Mouse (Mus musculus) heart, adult 2 months (tissue): ENCODE data around the gene Pelp1.
"Not testable (repeated sequence)": the region's sequence is repeated elsewhere in the genome, so short reads cannot be mapped to it uniquely, and the experiment has no call there.

Experiments
- CTCF ChIP-seq: fragments of 200-600 bp; IDR thresholded peaks from 2 replicates; pipeline ENCODE4 v1.8.1; 2022; ENCODE audit warnings: antibody characterized with exemption, mild to moderate bottlenecking, moderate library complexity
- POLR2A ChIP-seq: fragments of 200-500 bp; IDR thresholded peaks from 2 replicates; pipeline ENCODE4 v1.6.1; 2011; ENCODE audit warnings: mild to moderate bottlenecking, low read depth, low read length, control low read depth; ENCODE audit not compliant: insufficient read depth

DNA sequence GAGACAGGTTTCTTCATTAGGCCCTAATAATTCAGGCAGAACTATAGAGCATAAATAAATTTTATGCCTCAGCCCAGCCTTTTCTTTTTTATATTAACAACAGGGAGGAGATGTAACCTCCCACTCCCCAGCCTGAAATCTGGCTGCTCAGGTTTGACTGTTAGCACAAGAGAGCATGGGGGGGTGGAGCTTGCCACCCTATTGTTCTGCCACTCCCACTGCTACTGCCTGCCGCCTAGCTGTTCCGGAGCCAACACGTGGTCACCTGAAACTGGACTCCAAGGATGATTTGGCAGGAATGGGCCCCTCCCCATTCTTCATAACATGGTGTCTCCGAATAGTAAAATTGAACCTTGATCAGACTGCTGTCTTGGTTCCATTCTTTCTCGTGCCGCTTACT lies 42.1 kb downstream of the Pelp1 start:
- TF ChIP-seq POLR2A, CTCF: not testable (repeated sequence)
